Mouse (Mus musculus): ENCODE measurements around the gene Slc29a4. TPM values are rescaled to one million over a fixed set of nuclear protein-coding genes. Genes with fewer than 3 reads are reported as not detected.

The Slc29a4 gene
- polyA plus RNA-seq, 1 experiment = not detected

DNA sequence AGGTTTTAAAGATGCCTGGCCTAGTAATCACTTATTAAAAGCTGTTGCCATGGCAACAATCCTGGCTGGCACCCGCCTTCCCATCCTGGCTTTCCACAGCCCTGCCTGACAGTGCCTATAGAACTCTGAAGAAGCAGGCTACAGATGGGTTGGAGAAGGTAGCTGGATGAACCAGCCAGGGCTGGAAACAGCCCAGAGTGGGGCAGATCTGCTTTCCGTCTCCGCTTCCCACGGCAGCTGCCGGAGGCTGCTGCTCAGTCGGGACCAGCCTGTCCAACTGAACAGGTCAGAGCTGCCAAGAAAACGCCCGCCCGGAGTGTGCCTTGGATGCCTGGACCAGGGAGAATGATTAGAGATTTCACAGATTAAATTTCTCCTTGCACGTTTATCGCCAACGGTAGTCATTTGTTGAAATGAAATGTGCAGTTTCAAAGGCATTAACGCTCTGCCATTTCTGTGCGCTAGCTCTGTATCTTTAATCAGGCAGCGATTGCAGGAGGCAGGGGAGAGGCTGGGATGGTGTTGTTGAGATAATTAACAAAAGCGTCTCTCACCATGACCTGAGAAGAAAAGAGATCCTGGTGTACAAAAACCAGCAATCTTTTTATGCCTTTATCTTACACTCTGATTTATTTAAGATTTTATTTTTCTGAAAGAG lies 69.1 kb downstream of the Slc29a4 start:
- TF ChIP-seq GATA1 (IDR thresholded peaks at IDR 0.05; ENCODE audit: low read length) = no peak

DNA sequence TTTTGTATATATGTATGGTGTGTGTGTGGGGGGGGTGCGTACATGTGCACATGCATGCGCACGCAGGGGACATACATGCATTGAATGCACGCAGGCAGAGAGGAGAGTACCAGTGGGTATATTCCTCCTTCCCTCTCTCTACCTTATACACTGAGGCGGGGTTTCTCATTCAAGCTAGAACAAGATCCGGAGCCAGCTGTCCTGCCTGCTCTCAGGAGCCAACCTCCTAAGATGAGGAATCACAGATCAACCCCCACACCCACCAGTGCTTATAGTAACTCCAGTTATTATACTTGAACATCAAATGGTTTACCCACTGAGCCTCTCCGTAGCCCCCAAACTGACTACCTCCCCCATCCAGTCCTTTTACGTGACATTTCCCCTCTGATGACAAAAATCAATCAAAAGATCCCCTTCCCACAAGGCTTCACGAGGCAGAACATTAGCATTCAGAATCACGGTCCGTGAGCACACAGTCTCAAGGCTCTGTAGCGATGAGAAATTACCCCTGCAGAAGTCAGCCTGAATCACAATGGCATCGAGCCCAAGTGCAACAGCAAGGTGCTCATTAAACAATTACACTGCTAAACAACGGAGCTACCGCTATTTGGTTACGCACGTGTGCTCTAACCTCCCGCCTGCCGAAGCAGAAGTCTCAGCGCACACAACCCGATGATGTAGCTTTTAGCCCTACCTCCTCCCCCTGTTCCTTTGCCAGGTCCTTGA lies 69.9 kb downstream of the Slc29a4 start:
- TF ChIP-seq GATA1 (IDR thresholded peaks at IDR 0.05; ENCODE audit: low read length) = no peak

DNA sequence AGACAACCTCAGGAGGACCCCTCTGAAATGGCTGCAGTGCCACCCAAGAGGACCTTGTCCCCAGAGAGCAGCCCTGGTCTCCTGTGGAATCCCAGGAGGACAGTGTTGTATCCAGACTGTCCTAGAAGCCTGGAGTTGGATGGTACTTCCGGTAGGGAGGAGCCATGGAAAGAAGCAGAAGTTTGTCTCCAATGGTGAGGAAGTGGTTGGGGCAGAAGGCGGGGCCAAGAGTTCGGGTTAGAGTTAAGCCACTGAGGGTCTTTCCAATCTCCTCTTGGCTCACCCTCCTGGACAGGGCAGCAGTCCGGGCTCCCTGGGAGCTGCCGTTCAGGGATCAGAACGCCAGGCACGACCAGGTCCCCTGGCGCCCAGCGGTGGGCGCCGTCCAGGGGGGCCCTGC lies 72.0 kb downstream of the Slc29a4 start:
- no peak for TF ChIP-seq GATA1 (IDR thresholded peaks at IDR 0.05; ENCODE audit: low read length)

DNA sequence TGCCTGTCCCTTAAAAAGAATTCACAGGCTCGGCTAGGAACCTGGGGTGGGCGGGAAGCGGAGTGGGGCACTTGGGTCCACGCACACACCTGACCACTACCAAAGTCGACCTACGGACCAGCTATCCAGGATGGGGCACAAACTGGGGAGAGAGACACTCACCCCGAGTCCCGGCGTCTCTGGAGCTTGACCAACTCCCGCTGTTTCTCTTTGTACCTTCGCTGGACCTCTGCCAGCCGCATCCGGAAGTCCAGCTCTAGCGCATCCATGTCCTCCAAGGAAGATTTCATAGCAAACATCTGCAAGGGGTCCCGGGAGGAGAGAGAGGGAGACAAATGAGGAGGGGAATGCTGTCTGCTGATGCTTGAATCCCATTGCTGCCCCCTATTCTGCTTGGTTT lies 72.6 kb downstream of the Slc29a4 start:
- TF ChIP-seq GATA1 (IDR thresholded peaks at IDR 0.05; ENCODE audit: low read length) = no peak

DNA sequence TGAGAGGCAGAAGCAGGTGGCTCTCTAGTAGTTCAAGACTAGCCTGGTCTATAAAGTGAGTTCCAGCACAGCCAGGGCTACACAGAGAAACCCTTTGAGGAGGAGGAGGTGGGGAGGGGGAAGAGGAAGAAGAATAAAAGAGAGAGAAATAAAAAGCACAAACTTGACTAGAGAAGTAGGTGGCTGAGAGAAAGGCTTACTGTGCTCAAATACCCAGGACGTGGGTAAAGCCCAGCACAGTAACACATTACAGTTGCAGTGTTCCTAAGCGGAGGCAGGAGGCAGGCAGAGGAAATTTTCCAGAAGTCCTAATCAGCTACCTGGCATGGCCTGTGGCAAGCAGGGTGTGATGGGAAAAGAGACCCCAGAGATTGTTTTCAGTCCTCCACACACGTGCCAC lies 74.4 kb downstream of the Slc29a4 start:
- TF ChIP-seq GATA1 (IDR thresholded peaks at IDR 0.05; ENCODE audit: low read length) = no peak

DNA sequence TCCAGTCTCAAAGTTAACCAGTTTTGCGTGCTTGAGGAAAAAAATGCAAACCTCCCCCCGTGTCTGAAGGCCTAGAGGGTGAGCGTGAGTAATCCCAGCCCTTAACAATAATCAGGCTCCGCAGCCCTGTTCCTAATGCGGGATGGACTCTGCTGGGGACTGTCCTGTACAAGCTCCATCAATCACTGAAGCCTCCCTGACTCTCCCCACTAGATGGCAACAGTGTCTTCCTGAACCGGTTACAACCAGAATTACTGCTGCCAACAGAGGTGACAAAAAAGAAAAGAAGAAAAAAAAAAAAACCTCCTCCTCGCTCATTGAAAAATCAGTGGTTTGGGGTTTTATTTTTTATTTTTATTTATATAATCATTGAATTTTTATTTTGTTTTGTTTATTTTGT lies 75.6 kb downstream of the Slc29a4 start:
- no peak for TF ChIP-seq GATA1 (IDR thresholded peaks at IDR 0.05; ENCODE audit: low read length)

DNA sequence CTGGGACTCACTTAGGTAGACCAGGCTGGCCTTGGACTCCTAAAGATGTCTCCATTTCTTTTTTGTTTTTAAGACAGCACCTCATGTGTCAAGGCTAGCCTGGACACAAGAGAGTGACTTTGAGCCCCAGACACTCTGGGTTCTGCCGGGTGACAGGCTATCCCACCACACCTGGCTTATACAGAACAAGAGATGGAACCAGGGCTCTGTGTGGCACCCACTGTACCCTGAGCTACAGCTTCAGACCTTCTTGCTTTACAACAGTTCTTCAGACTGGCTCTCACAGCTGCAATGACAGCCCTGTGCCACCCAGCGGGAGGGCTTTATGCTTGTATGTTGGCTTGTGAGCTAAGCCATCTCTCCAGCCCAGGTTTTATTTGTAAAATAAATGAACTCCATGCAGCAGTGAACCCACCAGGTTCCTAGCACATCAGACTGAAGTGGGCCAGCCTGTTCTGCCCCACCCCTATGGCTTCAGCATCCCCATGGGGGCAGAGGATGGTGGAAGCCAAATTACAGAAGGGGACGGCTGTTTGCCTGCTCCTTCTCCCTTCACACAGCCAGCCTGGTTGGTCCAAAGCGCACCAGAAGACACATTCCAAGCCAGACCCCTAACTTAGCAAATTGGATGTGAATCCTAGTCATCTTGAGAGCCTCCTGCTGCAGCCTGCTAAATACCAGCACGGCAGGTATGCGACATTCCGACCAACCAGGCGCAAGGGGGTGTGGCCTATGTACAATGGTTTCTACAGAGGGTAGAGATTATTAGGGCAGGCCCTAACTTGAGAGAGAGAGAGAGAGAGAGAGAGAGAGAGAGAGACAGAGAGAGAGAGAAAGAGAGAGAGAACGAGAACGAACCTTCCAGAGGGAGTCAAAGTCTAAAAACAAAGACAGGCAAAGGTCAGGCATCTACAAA lies 76.3 kb downstream of the Slc29a4 start:
- TF ChIP-seq GATA1 (IDR thresholded peaks at IDR 0.05; ENCODE audit: low read length) = no peak

DNA sequence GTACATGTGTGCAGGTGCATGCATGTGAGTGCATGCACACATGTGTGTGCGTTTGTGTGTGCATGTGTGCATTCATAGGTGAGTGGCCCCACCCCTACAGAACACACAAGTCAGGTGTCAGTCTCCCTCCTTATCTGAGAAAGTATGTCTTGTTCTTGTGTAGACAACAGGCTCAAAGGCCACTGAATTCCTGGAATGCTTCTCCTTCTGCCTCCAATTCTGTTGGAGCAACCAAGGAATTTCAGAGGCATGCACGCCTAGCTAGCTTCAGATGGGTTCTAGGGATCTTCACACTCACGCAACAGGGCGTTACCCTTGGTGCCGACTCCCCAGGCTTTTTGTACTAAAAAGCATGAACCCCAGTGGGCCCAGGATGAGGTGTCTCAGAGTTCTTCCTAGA lies 77.3 kb downstream of the Slc29a4 start:
- no peak for TF ChIP-seq GATA1 (IDR thresholded peaks at IDR 0.05; ENCODE audit: low read length)

DNA sequence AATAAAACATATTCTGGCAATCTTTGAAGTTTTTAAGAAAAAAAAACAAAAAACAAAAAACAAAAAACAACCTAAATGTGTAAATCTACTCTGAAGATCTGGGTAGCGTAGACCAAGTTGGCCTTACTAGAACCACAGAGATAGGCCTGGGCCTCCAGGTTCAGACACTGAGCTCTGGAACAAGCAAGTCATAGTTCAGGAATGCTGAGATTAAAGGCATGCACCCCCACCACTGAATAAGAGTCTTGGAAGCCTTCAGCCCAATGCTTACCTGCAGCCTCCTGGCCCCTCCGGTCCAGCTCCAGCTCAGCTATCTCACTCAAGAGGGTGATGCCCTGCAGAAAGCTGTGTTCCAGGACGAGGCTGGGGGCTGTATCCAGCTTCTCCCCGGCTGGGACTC lies 78.7 kb downstream of the Slc29a4 start:
- no peak for TF ChIP-seq GATA1 (IDR thresholded peaks at IDR 0.05; ENCODE audit: low read length)

DNA sequence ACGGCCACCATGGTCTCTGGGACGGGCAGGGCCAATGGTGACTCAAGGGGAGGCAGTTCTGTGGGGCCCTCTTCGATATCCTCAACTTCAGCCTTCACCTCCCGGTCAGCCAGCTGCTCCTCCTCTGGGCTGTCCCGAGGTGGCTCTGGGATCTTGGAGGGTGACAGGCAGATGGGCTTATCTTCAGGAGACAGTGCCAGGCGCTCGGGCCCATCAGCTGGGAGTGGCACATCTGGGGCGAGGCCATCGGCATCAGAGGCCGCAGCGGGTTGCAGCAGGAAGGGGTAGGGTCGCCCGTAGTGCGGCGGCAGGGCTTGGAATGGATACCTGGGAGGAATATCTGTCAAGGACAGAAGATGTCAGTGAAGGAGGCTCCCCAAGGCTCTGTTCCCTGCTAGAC lies 79.7 kb downstream of the Slc29a4 start:
- no peak for TF ChIP-seq GATA1 (IDR thresholded peaks at IDR 0.05; ENCODE audit: low read length)

Other genes starting within 250 kb of the Slc29a4 start
- 27.9 and 33.3 TPM in 2 replicates for gene Ap5z1, start 228.6 kb upstream of the Slc29a4 start, polyA plus RNA-seq (2012)
- not detected in 2 replicates for gene Papolb, start 162.4 kb upstream of the Slc29a4 start, polyA plus RNA-seq (2012)
- gene Radil, start 141.4 kb upstream of the Slc29a4 start, polyA plus RNA-seq (2012) = not detected in 2 replicates
- gene Mmd2, start 83.7 kb upstream of the Slc29a4 start, polyA plus RNA-seq (2012) = not detected in 2 replicates
- gene Wipi2, start 64.8 kb upstream of the Slc29a4 start, polyA plus RNA-seq (2012) = 12.7 and 13.3 TPM in 2 replicates
- gene Tnrc18, start 125.2 kb downstream of the Slc29a4 start, polyA plus RNA-seq (2012) = 5.1 and 5.8 TPM in 2 replicates
- gene Fbxl18, start 202.9 kb downstream of the Slc29a4 start, polyA plus RNA-seq (2012) = 23.0 and 24.8 TPM in 2 replicates
- 731 and 1,813 TPM in 2 replicates for gene Actb, start 214.2 kb downstream of the Slc29a4 start, polyA plus RNA-seq (2012)

Measured in G1E-ER4 (cell line).